Comparison of ENCODE assay signal across 12 mouse cellular contexts in genomic region chr17:27701856-27702255, GRCm38 (mm10). TPM values are rescaled to one million over a fixed set of nuclear protein-coding genes. Genes with fewer than 3 reads are reported as not detected.
DNase-seq lines count a peak whose midpoint lies in the region; ATAC-seq lines count a peak whose summit lies in the region.
"Had no signal": no experiment of that assay in that cellular context is flagged by ENCODE, and none has a peak within 500 bp of the region (broad histone marks: within the 10 kb centered on the region; RNA-seq: fewer than 3 reads in every experiment).

No protein-coding gene starts in this region.

- 76% methylated on average over 6 of the region's 6 CpGs for WGBS in midbrain, embryonic 11.5 days
- 72% methylated on average over 6 of the region's 6 CpGs for WGBS in midbrain, embryonic 13.5 days
- 69% methylated on average over 6 of the region's 6 CpGs for WGBS in hindbrain, embryonic 16.5 days
- WGBS in forebrain, embryonic 12.5 days = 72% methylated on average over 6 of the region's 6 CpGs

- no peaks in the 10 kb centered on the region for H3K9me3 ChIP-seq in midbrain, embryonic 11.5 days (ENCODE audit: control insufficient read depth, low read length)
- 0 out of 2 replicates have a peak, but pooled peaks cover 3% of the 10 kb centered on the region for H3K9me3 ChIP-seq in midbrain, embryonic 13.5 days
- H3K9me3 ChIP-seq in hindbrain, embryonic 16.5 days (ENCODE audit: control insufficient read depth, low read length) = no peaks in the 10 kb centered on the region
- H3K9me3 ChIP-seq in forebrain, embryonic 12.5 days = no peaks in the 10 kb centered on the region
- H3K9me3 ChIP-seq: forebrain, embryonic 15.5 days; heart, embryonic 15.5 days had no signal

- peaks cover 10% of the 10 kb centered on the region for H3K27me3 ChIP-seq in midbrain, embryonic 11.5 days (ENCODE audit: control insufficient read depth, insufficient read depth, low read length)
- peaks cover 24% of the 10 kb centered on the region for H3K27me3 ChIP-seq in midbrain, embryonic 13.5 days
- no peaks in the 10 kb centered on the region for H3K27me3 ChIP-seq in hindbrain, embryonic 16.5 days (replicated peaks; ENCODE audit: control insufficient read depth, insufficient read depth, low read length)
- H3K27me3 ChIP-seq in forebrain, embryonic 12.5 days = peaks cover 35% of the 10 kb centered on the region

- H3K4me2 ChIP-seq in midbrain, embryonic 11.5 days = no peak overlapping the region
- H3K4me2 ChIP-seq in midbrain, embryonic 13.5 days (replicated peaks) = no peak overlapping the region
- no peak overlapping the region for H3K4me2 ChIP-seq in hindbrain, embryonic 16.5 days (ENCODE audit: low read length)
- no peak overlapping the region for H3K4me2 ChIP-seq in forebrain, embryonic 12.5 days

- no peaks in the 10 kb centered on the region for H3K36me3 ChIP-seq in midbrain, embryonic 11.5 days (ENCODE audit: control insufficient read depth, insufficient read depth, low read length)
- 0 out of 2 replicates have a peak, but pooled peaks cover 8% of the 10 kb centered on the region for H3K36me3 ChIP-seq in midbrain, embryonic 13.5 days
- no peaks in the 10 kb centered on the region for H3K36me3 ChIP-seq in hindbrain, embryonic 16.5 days (ENCODE audit: control insufficient read depth, insufficient read depth, low read length)
- no peaks in the 10 kb centered on the region for H3K36me3 ChIP-seq in forebrain, embryonic 12.5 days (replicated peaks)
- H3K36me3 ChIP-seq: forebrain, embryonic 15.5 days; heart, embryonic 15.5 days; liver, embryonic 12.5 days had no signal

- 0 out of 2 replicates have a peak, but pooled peaks cover 4% of the 10 kb centered on the region for H3K4me1 ChIP-seq in midbrain, embryonic 11.5 days (ENCODE audit: control insufficient read depth, insufficient read depth, low read length)
- H3K4me1 ChIP-seq in midbrain, embryonic 13.5 days (replicated peaks) = peaks cover 20% of the 10 kb centered on the region
- peaks cover 12% of the 10 kb centered on the region for H3K4me1 ChIP-seq in hindbrain, embryonic 16.5 days (ENCODE audit: control insufficient read depth, insufficient read depth, low read depth, low read length)
- H3K4me1 ChIP-seq in forebrain, embryonic 12.5 days = peaks cover 12% of the 10 kb centered on the region

- no peak overlapping the region for H3K27ac ChIP-seq in midbrain, embryonic 11.5 days (ENCODE audit: low read depth, low read length)
- no peak overlapping the region for H3K27ac ChIP-seq in midbrain, embryonic 13.5 days
- peak overlapping the region; percentile 29; the same call in 1 of the 2 replicates for H3K27ac ChIP-seq in hindbrain, embryonic 16.5 days (ENCODE audit: low read depth, low read length)
- H3K27ac ChIP-seq in forebrain, embryonic 12.5 days = no peak overlapping the region
- H3K27ac ChIP-seq: forebrain, embryonic 15.5 days; heart, embryonic 15.5 days; liver, embryonic 12.5 days had no signal

- no peak for DNase-seq in frontal cortex, postnatal 10 days (ENCODE audit: low spot score in 2 of 2)
- DNase-seq in midbrain, embryonic 11.5 days (ENCODE audit: low spot score, missing footprints) = peak; percentile 88
- DNase-seq in retina, postnatal 1 day = peak; percentile 65
- DNase-seq in urinary bladder, adult 18-20 months (ENCODE audit: low spot score in 2 of 2) = no peak
- DNase-seq: heart, adult 11 months had no signal

- H3K4me3 ChIP-seq in midbrain, embryonic 11.5 days (ENCODE audit: low read depth, low read length) = no peak overlapping the region
- no peak overlapping the region for H3K4me3 ChIP-seq in midbrain, embryonic 13.5 days (replicated peaks)
- no peak overlapping the region for H3K4me3 ChIP-seq in hindbrain, embryonic 16.5 days (ENCODE audit: low read length)
- no peak overlapping the region for H3K4me3 ChIP-seq in forebrain, embryonic 12.5 days (replicated peaks)

- ATAC-seq in frontal cortex, adult (ENCODE audit: low TSS enrichment) = peak; percentile 10; the same call in 1 of the 2 replicates
- ATAC-seq in midbrain, embryonic 11.5 days (ENCODE audit: low FRiP score) = no peak
- ATAC-seq in midbrain, embryonic 13.5 days = no peak
- ATAC-seq in hindbrain, embryonic 16.5 days = no peak
- no peak for ATAC-seq in forebrain, embryonic 12.5 days (ENCODE audit: low FRiP score)
- ATAC-seq: liver, embryonic 12.5 days had no signal

- no peak overlapping the region for H3K9ac ChIP-seq in midbrain, embryonic 11.5 days (ENCODE audit: low read length)
- H3K9ac ChIP-seq in midbrain, embryonic 13.5 days (replicated peaks) = no peak overlapping the region
- peak overlapping the region; percentile 27; the same call in 1 of the 2 replicates for H3K9ac ChIP-seq in hindbrain, embryonic 16.5 days (ENCODE audit: low read depth, low read length)
- no peak overlapping the region for H3K9ac ChIP-seq in forebrain, embryonic 12.5 days
- H3K9ac ChIP-seq: heart, embryonic 15.5 days; liver, embryonic 12.5 days had no signal

RNA-seq across cellular contexts. Expression of gene Spdef, which starts 26.9 kb away (rescaled TPM):
- polyA plus RNA-seq in midbrain, embryonic 11.5 days (2014; fragmentation: Nextera tagmentation; extraction: Ambion mirVana) = 0.25 TPM in 1 of 2 replicates, not detected in the other
- polyA plus RNA-seq in midbrain, embryonic 13.5 days (2015; fragmentation: Nextera tagmentation; extraction: Ambion mirVana) = 0.90 and 1.3 TPM in 2 replicates
- 0.60 and 1.6 TPM in 2 replicates for polyA plus RNA-seq in hindbrain, embryonic 16.5 days (2015; fragmentation: Nextera tagmentation; extraction: Ambion mirVana)
- polyA plus RNA-seq in forebrain, embryonic 12.5 days (2016; fragmentation: Nextera tagmentation; extraction: Ambion mirVana) = 0.37 TPM in 1 of 2 replicates, not detected in the other
- polyA plus RNA-seq: liver, embryonic 12.5 days had no signal

RNA-seq across cellular contexts. Expression of gene Pacsin1, which starts 46.5 kb away (rescaled TPM):
- polyA plus RNA-seq in midbrain, embryonic 11.5 days (2014; fragmentation: Nextera tagmentation; extraction: Ambion mirVana) = 3.1 and 4.5 TPM in 2 replicates
- 19.9 and 23.6 TPM in 2 replicates for polyA plus RNA-seq in midbrain, embryonic 13.5 days (2015; fragmentation: Nextera tagmentation; extraction: Ambion mirVana)
- polyA plus RNA-seq in hindbrain, embryonic 16.5 days (2015; fragmentation: Nextera tagmentation; extraction: Ambion mirVana) = 67.0 and 77.9 TPM in 2 replicates
- polyA plus RNA-seq in forebrain, embryonic 12.5 days (2016; fragmentation: Nextera tagmentation; extraction: Ambion mirVana) = 9.0 and 12.7 TPM in 2 replicates

Comparison
In these comparisons a context has a peak if more than half of its experiments do, and no peak if none do; other contexts are left out.
1. DNase-seq: peak in midbrain, embryonic 11.5 days (single experiment) and retina, postnatal 1 day (single experiment); none in frontal cortex, postnatal 10 days (0 of 2) and urinary bladder, adult 18-20 months (0 of 2).